Mouse (Mus musculus) CH12F3 (cell line): ENCODE data around the gene 4930426L09Rik.

ENCODE experiments used
- in situ Hi-C: fragments of 300-500 bp; cut with MboI; formaldehyde crosslinking; loops from 2 replicates; pipeline ENCODE4 v1.14.3; 2020; ENCODE audit warnings: low sequenced_read_pairs

4930426L09Rik gene

GRCm38 (mm10) chr2:18998054-18998478, at the start of gene 4930426L09Rik, which contains the start of gene Pip4k2a:
Gene 4930426L09Rik (plus strand): TSS chr2:18998343.
Gene Pip4k2a (minus strand): TSS chr2:18998126.
- in situ Hi-C loops, result no loop called here

GRCm38 (mm10) chr2:18948741-18949140, 49.4 kb upstream of the 4930426L09Rik start:
- in situ Hi-C loops, result no loop called here

- in situ Hi-C loops, result no loop called here
These were observed 47.4 kb upstream of the 4930426L09Rik start for GRCm38 (mm10) chr2:18950758-18951157.

- in situ Hi-C loops, result no loop called here
These were observed 46.0 kb upstream of the 4930426L09Rik start for GRCm38 (mm10) chr2:18952102-18952673.

GRCm38 (mm10) chr2:18954422-18954821, 43.7 kb upstream of the 4930426L09Rik start:
- in situ Hi-C loops, result no loop called here

GRCm38 (mm10) chr2:18955022-18955421, 43.1 kb upstream of the 4930426L09Rik start:
- in situ Hi-C loops, result no loop called here

GRCm38 (mm10) chr2:18955671-18956070, 42.5 kb upstream of the 4930426L09Rik start:
- in situ Hi-C loops, result no loop called here

GRCm38 (mm10) chr2:18956424-18956823, 41.7 kb upstream of the 4930426L09Rik start:
- in situ Hi-C loops, result no loop called here

GRCm38 (mm10) chr2:18956945-18957344, 41.2 kb upstream of the 4930426L09Rik start:
- in situ Hi-C loops, result no loop called here

GRCm38 (mm10) chr2:18957459-18957858, 40.7 kb upstream of the 4930426L09Rik start:
- in situ Hi-C loops, result no loop called here

- in situ Hi-C loops, result no loop called here
These were observed 40.1 kb upstream of the 4930426L09Rik start for GRCm38 (mm10) chr2:18958044-18958443.

GRCm38 (mm10) chr2:18958501-18958900, 39.6 kb upstream of the 4930426L09Rik start:
- in situ Hi-C loops, result no loop called here

GRCm38 (mm10) chr2:18959008-18959407, 39.1 kb upstream of the 4930426L09Rik start:
- in situ Hi-C loops, result no loop called here

GRCm38 (mm10) chr2:18959558-18959957, 38.6 kb upstream of the 4930426L09Rik start:
- in situ Hi-C loops, result no loop called here

GRCm38 (mm10) chr2:18960376-18960973, 37.7 kb upstream of the 4930426L09Rik start:
- in situ Hi-C loops, result no loop called here

- in situ Hi-C loops, result no loop called here
These were observed 35.6 kb upstream of the 4930426L09Rik start for GRCm38 (mm10) chr2:18962502-18962901.

GRCm38 (mm10) chr2:18963286-18964040, 34.7 kb upstream of the 4930426L09Rik start:
- in situ Hi-C loops, result no loop called here

- in situ Hi-C loops, result no loop called here
These were observed 33.0 kb upstream of the 4930426L09Rik start for GRCm38 (mm10) chr2:18965108-18965507.

- in situ Hi-C loops, result no loop called here
These were observed 32.2 kb upstream of the 4930426L09Rik start for GRCm38 (mm10) chr2:18965950-18966349.

- in situ Hi-C loops, result no loop called here
These were observed 31.6 kb upstream of the 4930426L09Rik start for GRCm38 (mm10) chr2:18966566-18966965.

- in situ Hi-C loops, result no loop called here
These were observed 30.6 kb upstream of the 4930426L09Rik start for GRCm38 (mm10) chr2:18967451-18968063.
